Mouse (Mus musculus): Measurements from ENCODE around the gene Abcg5. TPM values are rescaled to one million over a fixed set of nuclear protein-coding genes. Genes with fewer than 3 reads are reported as not detected.

The Abcg5 gene
- total RNA-seq, 2 experiments from 2014 or later, result not detected

- no peak for DNase-seq (ENCODE audit: low spot score in 2 of 2)
Measured at GRCm38 (mm10) chr17:84615811-84616210, 67.0 kb downstream of the Abcg5 start.

DNA sequence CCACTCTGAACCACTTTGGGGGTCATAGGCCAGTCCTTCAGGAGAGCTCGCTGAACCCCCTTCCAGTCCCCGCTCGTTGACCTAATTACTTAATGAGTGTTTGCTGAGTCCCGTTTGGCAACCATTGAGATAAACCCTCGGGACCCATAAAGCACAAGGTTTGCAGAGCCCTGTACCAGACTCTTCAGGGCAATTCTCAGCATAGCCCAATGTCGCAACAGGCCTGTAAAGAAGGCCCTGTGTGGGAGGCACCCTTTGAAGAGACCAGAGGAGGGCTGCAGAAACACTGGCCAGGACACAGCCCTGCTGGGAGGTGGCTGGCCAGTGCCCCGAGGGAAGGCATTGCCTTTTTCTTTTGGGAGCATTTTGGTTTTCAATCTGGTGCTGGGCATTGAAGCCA lies 70.8 kb downstream of the Abcg5 start:
- no peak for DNase-seq (ENCODE audit: low spot score in 2 of 2)

DNA sequence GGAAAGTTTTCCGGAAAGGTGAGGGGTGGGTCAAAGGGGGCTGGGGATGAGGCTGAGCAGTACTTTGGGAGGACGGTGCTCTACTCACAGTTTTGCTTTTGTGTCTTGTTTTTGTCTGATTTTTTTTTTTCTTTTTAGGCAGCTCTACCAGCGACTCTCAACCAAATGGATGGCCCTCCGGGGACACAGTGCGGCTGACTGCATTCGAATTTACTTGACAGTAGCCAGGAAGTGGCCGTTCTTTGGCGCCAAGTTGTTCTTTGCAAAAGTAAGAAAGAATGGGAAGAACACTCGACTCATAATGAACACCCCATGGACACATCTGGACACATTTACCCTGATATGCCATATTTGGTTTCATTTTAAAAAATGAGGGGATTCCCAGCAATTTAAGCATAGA lies 71.3 kb downstream of the Abcg5 start:
- peak in 1 of 2 experiments; percentile 59 for DNase-seq (ENCODE audit: low spot score in 2 of 2)

DNA sequence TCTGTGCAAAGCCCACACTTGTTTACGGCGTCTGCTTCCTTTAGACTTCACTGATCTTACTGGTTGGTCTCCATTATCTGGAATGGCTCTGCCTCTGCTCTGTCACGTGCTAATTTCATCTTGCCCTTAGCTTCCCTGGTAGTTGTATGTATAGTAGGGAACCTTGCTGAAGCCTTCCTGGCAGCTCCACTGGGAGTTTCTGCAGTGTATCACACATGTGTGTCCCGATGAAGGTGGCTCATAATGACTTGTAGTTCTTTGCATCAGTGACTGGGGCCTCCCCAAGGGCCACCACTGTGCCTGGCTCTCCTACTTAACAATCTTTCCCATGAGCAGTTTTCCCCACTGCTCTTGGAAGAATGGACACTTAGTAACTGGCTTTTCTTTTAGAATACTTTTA lies 74.2 kb downstream of the Abcg5 start:
- DNase-seq (ENCODE audit: low spot score in 2 of 2), result no peak

Other genes starting within 250 kb of the Abcg5 start
- gene Thada, start 216.8 kb downstream of the Abcg5 start, total RNA-seq (2021), result 10 to 100 TPM; 12.2 to 15.0 TPM
- gene Plekhh2, start 171.1 kb downstream of the Abcg5 start, total RNA-seq (2021), result 10 to 100 TPM; 11.7 to 18.0 TPM
- gene Dync2li1, start 56.5 kb downstream of the Abcg5 start, total RNA-seq (2021), result 1 to 10 TPM; 6.8 TPM
- under 1 TPM; 0.10 TPM for gene Abcg8, start 6.7 kb downstream of the Abcg5 start, total RNA-seq (2021)
- gene Lrpprc, start 107.8 kb upstream of the Abcg5 start, total RNA-seq (2021), result 10 to 100 TPM; 56.8 to 61.6 TPM